Mouse (Mus musculus) mature B cell (primary cell): Measurements from ENCODE around the gene Tulp1.
"Not testable (repeated sequence)": the region's sequence is repeated elsewhere in the genome, so short reads cannot be mapped to it uniquely, and the experiment has no call there.

ENCODE experiments used
- in situ Hi-C: fragments of 300-500 bp; cut with MboI; formaldehyde crosslinking; loops from 2 replicates; pipeline ENCODE4 v1.14.3; 2019

Tulp1 gene

DNA sequence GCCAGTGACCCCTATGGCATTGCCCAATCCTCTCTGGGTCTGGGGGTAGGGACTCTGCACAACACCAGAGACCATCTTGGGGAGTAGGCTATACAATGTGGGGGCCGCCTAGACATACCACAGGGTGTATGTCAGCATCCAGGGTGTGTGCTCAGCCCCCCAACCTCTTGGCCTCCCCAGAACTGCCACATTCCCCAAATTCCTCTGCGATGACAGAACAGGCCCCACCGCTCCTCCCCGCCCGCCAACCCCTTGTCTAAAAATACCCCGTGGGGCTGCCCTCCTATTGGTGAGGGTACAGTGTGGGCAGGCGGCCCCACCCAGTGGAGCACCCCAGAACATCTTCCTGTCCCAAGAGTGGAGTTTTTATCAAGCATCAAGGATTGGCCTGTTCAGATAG lies 24.4 kb downstream of the Tulp1 start:
- in situ Hi-C loops, result no loop called here

DNA sequence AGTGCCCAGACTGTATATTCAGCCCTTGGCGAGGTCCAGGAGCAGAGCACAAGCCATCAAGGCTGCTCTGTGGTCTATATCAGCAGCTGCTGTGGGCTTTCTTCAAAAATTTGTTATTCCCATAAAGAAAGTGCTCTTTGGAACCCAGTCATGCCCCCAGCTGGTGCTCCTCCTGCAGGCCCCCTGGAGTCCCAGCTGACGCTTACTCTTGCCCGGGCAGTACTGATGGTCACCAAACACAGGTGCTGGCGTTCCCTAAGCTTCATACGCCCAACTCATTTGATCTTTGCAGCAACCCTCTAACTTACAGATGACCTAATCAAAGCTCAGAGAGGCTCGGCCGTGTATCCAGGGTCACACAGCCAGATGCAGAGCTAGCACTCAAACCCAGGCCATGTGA lies 27.5 kb downstream of the Tulp1 start:
- in situ Hi-C loops, result no loop called here

DNA sequence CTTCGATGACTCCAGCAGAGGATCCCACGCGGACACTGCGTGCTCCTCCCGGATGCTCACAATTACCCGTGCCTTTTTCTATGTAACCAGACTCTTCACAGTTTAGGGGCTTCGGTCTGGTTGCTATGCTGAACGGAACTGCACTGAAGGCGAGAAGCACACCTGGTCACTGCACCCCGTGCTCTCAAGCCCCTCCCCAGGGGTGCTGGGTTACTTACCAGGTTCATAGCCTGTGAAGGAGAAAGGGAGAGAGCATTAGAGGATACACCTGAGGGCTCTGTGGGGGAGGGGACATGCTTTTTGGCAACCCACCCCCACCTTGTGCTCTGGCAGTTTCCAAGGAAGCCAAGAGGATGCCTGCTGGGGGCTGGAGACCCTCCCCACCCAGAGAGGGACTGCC lies 29.8 kb downstream of the Tulp1 start:
- in situ Hi-C loops, result no loop called here

- in situ Hi-C loops, result no loop called here
Measured at GRCm38 (mm10) chr17:28332915-28333546, 32.0 kb downstream of the Tulp1 start.

DNA sequence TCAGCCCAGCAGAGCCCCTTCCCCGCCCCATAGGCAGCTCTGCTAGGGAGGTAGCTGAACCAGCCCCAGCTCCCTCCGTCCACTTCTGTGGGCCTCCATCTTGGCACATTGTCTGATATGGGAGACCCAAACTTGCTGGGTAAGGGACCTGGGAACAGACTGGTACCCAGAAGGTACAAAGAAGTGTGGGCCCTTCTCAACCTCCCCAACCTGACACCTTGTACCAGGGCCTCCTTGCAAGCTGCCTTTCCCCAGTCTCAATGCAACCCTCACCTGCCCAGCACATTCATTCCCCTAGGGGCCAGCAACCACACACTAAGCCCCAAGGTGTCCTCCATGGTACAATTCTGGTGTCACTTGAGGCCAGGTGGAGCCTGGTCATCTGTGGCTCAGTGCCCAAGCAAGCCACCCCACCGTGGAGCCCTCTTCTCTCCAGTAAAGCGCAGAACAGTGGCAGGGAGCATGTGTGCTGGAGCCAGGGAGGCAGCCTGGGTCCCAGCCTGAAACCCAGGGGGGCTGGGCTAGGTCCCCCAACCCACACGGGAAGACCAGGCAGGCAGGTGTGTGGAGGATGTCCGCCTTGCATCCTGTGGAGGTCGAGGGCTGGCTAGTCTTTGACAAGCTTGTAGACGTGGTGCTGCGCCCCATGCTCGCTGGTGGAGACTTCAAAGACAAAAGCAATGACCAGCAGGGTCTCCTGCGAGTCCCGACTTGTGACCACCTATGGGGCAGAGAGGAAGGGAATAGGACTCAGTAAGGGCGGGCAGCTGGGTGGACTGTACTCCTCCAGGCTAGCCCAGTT lies 32.7 kb downstream of the Tulp1 start:
- in situ Hi-C loops, result no loop called here

GRCm38 (mm10) chr17:28331241-28332112 lies 33.5 kb downstream of the Tulp1 start:
- in situ Hi-C loops, result no loop called here

- in situ Hi-C loops, result not testable (repeated sequence)
Measured at GRCm38 (mm10) chr17:28330590-28330989, 34.4 kb downstream of the Tulp1 start.

DNA sequence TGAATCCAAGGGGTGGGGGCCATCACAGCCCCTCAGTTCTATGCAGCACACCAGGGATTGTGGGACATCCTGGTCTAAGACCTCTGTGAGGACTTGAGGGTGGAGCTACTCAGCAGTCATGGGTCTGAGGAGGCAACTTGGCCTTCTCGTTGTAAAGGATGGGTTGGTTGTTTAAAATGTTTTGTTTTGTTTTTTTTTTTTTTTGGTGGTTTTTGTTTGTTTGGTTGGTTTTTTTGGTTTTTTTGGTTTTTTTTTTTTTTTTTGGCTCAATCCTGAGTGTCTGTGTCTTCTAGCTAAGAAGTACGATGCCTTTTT lies 34.8 kb downstream of the Tulp1 start:
- in situ Hi-C loops, result no loop called here

DNA sequence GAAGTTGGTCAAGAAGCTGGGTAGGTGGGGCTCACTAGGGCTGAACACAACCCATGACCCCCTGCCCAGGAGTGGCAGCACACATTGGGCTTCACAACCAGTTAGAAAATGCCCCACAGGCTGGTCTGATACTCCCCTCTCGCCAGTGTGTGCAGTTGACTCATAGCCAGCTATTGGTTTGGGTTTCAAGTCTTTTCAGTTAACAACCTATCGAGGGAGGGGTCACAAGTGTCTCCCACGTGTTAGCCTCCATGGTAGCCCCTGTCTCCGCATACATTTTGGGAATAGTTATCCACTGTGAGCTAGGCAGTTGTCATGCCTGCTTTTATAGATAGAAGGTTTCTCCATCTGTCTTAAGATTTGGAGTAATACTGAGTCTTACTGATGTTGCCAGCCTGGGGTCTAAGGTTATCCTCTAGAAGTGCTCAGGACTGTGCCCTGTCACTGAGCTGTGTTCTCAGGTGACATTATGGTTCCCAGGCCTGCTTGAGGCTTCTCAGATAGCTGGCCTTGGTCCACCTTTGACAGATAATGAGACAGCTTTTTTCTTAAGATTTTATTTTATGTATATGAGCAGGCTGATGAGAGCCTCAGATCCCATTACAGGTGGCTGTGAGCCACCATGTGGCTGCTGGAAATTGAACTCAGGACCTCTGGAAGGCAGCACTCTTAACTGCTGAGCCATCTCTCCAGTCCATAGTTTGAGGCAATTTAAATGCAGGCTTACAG lies 35.4 kb downstream of the Tulp1 start:
- in situ Hi-C loops, result no loop called here

GRCm38 (mm10) chr17:28328946-28329345 lies 36.1 kb downstream of the Tulp1 start:
- in situ Hi-C loops, result no loop called here

- in situ Hi-C loops, result no loop called here
Measured at GRCm38 (mm10) chr17:28328366-28328928, 36.6 kb downstream of the Tulp1 start, which contains the start of gene Rpl10a. Gene Rpl10a, plus strand, starts transcription at chr17:28328471.

- in situ Hi-C loops, result no loop called here
Measured at GRCm38 (mm10) chr17:28327673-28328325, 37.2 kb downstream of the Tulp1 start.

DNA sequence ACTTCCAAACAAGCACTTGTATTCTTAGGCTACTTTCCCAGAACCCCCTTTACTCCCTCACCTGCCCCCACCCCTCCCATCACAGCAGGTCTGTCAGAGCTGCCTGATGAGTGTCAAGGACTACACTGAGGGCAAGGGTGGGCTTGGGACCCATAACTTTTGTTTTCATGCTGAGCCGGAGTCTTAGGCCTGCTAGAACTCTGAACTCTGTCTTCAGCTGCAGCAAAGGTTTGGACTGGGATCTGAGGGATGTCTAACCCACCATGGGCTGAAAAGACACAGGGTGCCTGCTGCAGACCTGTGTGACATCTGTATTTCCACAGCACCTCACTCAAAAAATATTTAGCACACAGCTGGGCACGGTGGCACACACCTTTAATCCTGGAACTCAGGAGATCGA lies 38.1 kb downstream of the Tulp1 start:
- in situ Hi-C loops, result no loop called here

- in situ Hi-C loops, result no loop called here
Measured at GRCm38 (mm10) chr17:28325751-28326150, 39.3 kb downstream of the Tulp1 start.

- in situ Hi-C loops, result not testable (repeated sequence)
Measured at GRCm38 (mm10) chr17:28324416-28324815, 40.6 kb downstream of the Tulp1 start.

DNA sequence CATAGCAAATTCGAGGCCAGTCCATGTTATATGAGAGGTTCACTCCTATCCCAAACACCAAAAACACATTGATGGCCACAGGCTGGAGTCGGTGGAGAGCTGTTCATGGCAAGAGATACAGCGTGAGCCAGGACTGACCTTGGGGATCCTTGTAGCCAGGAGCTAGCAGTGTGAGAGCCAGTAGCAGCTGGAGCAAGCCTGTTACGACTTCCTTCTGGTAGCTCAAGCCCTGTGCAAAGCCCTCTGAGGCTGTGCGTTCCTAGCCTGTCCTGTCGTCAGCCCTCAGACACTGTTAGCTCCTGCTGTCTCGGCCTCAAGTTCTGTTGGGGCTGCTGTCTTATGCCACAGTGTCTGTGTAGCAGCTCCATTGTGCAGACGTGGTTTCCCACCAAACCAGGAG lies 41.2 kb downstream of the Tulp1 start:
- in situ Hi-C loops, result no loop called here

DNA sequence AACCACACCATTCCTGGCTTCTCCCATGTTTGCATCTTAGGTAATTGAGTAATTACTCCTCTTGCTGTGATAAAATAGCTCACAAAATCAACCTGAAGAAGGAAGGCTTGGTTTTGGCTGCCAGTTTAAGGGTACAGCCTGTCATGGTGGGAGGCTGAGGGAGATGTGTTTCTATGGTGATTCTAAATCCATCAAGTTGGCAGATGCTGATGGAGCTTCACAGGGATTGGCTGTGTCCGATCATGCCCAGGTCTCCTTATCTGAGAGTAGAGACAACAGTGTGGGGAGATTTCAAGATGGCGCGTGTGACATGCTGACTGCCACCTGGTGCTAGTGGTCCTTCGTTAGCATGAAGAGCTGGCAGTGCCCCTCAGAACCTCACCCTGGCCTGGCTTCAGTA lies 43.3 kb downstream of the Tulp1 start:
- in situ Hi-C loops, result no loop called here

DNA sequence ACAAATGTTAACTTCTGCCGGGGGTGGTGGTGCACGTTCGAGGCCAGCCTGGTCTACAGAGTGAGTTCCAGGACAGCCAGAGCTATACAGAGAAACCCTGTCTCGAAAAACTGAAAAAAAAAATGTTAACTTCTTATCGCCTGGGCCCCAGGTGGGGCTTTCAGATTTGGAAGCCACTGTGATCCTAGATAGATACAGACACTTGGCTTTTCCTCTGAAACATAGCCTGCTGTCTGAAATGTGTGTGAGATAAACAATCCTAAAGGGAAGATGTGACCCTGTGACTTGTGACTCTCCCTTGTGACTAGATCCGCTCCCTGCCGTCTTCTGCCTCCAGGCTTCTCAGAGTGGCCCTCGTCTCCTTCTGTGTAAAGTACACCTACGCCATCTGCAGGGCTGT lies 47.3 kb downstream of the Tulp1 start:
- in situ Hi-C loops, result no loop called here

DNA sequence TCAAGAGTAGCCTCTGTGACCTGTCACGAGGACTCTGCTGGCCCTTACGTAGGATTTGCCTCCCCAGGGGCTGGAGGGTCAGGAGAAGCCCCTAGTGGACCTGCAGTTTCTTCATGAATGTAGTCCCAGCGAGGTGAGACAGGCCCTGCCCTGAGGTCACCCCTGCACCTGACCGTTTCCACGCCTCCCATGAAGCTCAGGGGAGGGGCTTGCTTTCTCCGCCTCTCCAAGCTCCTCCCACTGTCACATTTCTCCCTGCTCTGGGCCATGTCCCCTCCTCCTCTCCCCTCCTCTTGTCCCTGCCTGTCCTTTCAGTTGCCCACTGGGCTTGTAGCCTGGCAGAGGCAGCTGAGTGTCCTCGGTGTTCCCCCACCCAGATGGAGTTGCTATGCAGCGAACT lies 47.9 kb downstream of the Tulp1 start:
- in situ Hi-C loops, result no loop called here

DNA sequence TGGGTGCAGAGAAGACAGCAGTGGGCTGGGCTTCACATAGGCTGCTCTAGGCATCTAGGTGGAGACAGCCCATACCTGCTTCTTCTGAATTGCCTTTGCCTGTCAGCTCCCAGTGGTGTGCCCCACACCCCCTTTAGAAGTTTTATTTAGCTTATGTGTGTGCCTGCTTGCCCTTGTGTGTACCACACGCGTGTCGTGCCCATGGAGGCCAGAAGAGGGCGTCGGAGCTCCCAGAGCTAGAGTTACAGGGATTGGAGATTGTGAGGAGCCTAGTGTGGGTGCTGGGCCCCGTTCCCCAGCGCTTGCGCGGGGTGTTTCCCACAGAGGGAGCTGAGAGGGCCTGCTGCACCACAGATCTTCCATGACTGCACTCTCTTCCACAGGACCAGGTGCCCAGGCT lies 48.5 kb downstream of the Tulp1 start:
- in situ Hi-C loops, result no loop called here

DNA sequence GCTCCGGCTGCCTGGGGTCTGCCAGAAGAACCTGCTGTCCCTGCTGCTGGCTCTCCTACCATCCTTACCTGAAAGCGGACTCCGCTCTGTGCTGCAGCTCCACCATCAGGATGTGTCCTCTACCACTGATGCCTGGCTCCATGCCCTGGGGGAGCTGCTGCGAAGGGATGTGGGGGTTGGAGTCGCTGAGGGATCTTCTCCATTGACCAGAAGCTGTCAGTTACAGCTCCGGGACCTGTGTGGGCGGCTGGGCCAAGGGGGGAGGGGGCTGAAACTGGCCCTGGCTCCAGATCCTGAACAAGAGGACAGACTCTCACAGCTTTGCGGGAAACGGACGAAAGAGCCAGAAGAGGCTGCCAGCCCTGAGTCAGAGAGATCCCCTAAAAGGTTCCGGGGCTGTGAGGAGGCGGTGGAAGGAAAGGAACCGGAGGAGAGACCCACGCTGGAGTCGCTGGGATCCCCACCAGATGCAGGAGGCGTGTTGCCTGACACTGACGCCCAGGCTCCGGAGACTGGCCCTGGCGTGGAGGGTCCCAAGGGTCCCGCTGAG lies 49.3 kb downstream of the Tulp1 start:
- in situ Hi-C loops, result no loop called here
